Mouse (Mus musculus) hindbrain, embryonic 11.5 days (tissue): ENCODE measurements at regions not wholly inside any gene's neighbourhood (a gene's known extent, or its start where the extent isn't known, plus 50 kb on each side); places are given as distances from the start of the nearest gene placed in this dataset.
"Not testable (repeated sequence)": the region's sequence is repeated elsewhere in the genome, so short reads cannot be mapped to it uniquely, and the experiment has no call there.

Experiments used
- ATAC-seq: fragments of 200-750 bp; cut with Nextera tagmentation; 2 replicates; pipeline ENCODE4 v1.8.0; 2017; ENCODE audit warnings: mild to moderate bottlenecking, moderate TSS enrichment, moderate library complexity; ENCODE audit not compliant: low FRiP score
- DNase-seq: peaks from one replicate; pipeline ENCODE4 v3.0.0-alpha.2; 2015; ENCODE audit warnings: low spot score
- H3K27ac ChIP-seq: fragments of 300-500 bp; sonication (generic); 2 replicates; pipeline ENCODE4 v1.5.1; 2014; ENCODE audit warnings: mild to moderate bottlenecking, low read depth, low read length
- H3K27me3 ChIP-seq: fragments of 300-500 bp; sonication (generic); 2 replicates; pipeline ENCODE4 v1.6.1; 2014; ENCODE audit warnings: mild to moderate bottlenecking, low read length, moderate library complexity, mixed read lengths; ENCODE audit not compliant: control insufficient read depth, insufficient read depth
- H3K36me3 ChIP-seq: fragments of 300-500 bp; sonication (generic); 2 replicates; pipeline ENCODE4 v1.6.1; 2014; ENCODE audit warnings: mild to moderate bottlenecking, low read length, moderate library complexity, mixed read lengths; ENCODE audit not compliant: control insufficient read depth, insufficient read depth
- H3K4me1 ChIP-seq: fragments of 300-500 bp; sonication (generic); replicated peaks from 2 replicates; pipeline ENCODE4 v1.6.1; 2014; ENCODE audit warnings: low read length, mixed read lengths; ENCODE audit not compliant: control insufficient read depth, insufficient read depth
- H3K4me2 ChIP-seq: fragments of 300-500 bp; sonication (generic); replicated peaks from 2 replicates; pipeline ENCODE4 v1.6.1; 2014; ENCODE audit warnings: mild to moderate bottlenecking, low read depth, low read length
- H3K4me3 ChIP-seq: fragments of 300-500 bp; sonication (generic); 2 replicates; pipeline ENCODE4 v1.5.1; 2014; ENCODE audit warnings: low read depth, low read length
- H3K9ac ChIP-seq: fragments of 300-500 bp; sonication (generic); 2 replicates; pipeline ENCODE4 v1.6.1; 2014; ENCODE audit warnings: low read depth, low read length
- H3K9me3 ChIP-seq: fragments of 300-500 bp; sonication (generic); 2 replicates; pipeline ENCODE4 v1.6.1; 2016; ENCODE audit warnings: low read length; ENCODE audit not compliant: control insufficient read depth
- WGBS: fragments of 180-500 bp; shearing (Covaris S2); extraction: QIAGEN DNeasy Blood & Tissue Kit; methylation state at CpG from one replicate; pipeline ENCODE4 v1.1.7; 2014; 5-methylcytosine and 5-hydroxymethylcytosine counted together

DNA sequence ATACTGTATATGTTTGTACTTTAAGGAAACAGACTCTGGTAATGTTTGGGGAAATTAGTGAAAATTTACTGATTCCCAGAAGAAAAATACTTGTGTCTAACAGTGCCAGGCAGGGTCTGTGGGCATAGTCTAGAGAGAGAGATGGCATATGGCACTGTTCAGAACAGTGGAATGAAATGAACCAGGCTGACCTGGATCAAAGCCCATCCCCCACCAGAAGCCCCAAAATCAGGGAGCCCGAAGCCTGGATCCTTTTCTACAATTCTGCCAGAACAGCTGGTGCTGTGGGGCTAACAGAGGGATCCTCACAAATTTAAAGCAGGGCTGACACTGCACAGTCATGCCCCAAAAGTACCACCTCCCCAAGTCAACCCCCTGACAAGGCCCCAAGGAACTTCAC, 131.1 kb upstream of the Ppp2r2d start:
- Histone ChIP-seq H3K36me3 (no peaks in the 10 kb centered on the region), H3K4me3 (no peak overlapping the region), H3K9ac (no peak overlapping the region), H3K4me1 (no peaks in the 10 kb centered on the region), H3K9me3 (no peaks in the 10 kb centered on the region), H3K4me2 (no peak overlapping the region), H3K27me3 (no peaks in the 10 kb centered on the region), H3K27ac (no peak overlapping the region)
- ATAC-seq = no peak
- WGBS = 88% methylated on average over 1 of the region's 1 CpGs
- DNase-seq = no peak

DNA sequence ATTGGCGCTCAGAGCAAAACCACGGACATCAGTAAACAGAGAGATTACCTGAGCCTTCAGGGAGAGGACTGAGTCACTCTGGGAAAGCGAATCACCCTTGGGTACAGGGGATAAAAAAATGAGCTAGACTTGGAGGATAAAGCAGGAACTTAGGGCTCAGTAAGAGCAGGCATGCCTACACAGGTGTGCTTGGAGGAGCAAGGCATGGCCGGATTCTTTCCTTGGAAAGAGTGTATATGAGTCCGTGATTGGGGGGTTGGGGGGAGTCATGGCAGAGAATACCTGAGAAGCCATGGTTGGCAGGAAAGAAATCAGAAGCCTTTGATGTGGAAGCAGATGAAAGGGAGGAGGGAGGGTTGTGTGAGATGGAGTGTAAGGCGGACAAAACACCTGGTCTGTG, 137.5 kb upstream of the Ppp2r2d start:
- Histone ChIP-seq H3K9me3 (no peaks in the 10 kb centered on the region), H3K27ac (no peak overlapping the region), H3K4me1 (no peaks in the 10 kb centered on the region), H3K4me2 (no peak overlapping the region), H3K27me3 (no peaks in the 10 kb centered on the region), H3K36me3 (no peaks in the 10 kb centered on the region), H3K4me3 (no peak overlapping the region), H3K9ac (no peak overlapping the region)
- no peak for ATAC-seq
- DNase-seq = no peak
- WGBS = 80% methylated on average over 6 of the region's 6 CpGs

DNA sequence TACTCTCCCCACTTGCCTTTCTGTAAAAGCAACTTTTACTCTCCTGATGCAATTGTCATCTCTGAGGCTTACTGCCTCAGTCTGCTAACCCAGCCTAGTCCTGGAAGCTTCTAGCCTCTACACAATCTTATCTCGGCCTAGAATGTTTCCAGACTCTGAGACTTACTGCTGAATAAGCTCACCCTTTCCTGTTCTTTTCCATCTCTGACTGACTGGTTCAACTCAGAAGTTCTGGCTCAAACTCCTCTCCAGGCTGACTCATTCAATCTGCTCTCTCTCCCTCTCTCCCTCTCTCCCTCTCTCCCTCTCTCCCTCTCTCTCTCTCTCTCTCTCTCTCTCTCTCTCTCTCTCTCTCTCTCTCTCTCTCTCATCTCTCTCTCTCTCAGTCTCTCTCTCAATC, 146.3 kb upstream of the Ppp2r2d start:
- 82% methylated on average over 1 of the region's 1 CpGs for WGBS

DNA sequence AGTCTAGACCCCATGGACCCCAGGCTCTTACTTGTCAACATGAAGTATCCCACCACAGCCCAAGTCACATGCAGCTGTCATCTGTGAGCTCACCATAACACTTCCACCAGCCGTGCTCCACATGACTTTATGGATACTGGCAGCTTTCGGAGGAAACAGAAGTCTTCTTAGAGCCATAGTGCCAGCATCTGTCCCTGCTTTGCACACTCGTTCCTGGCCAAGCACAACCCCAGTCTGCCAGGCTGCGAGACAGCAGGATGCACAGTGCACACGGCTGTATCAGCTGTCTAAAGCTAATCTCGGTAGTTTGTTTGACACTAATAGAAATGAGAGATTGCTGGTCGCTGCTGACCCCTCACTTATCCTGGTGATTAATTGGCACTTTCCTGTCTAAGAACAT, 163.7 kb upstream of the Ppp2r2d start:
- H3K27me3 ChIP-seq = no peaks in the 10 kb centered on the region
- no peak overlapping the region for H3K27ac ChIP-seq
- no peak overlapping the region for H3K9ac ChIP-seq
- no peaks in the 10 kb centered on the region for H3K36me3 ChIP-seq
- DNase-seq (no peak), ATAC-seq (no peak)
- no peaks in the 10 kb centered on the region for H3K4me1 ChIP-seq
- WGBS = 83% methylated on average over 7 of the region's 7 CpGs
- no peaks in the 10 kb centered on the region for H3K9me3 ChIP-seq
- no peak overlapping the region for H3K4me2 ChIP-seq
- no peak overlapping the region for H3K4me3 ChIP-seq

More for the DNA sequence above, 146.3 kb upstream of the Ppp2r2d start:
- not testable (repeated sequence) for H3K27ac ChIP-seq, DNase-seq, H3K9ac ChIP-seq, ATAC-seq, H3K4me2 ChIP-seq, H3K4me3 ChIP-seq, H3K4me1 ChIP-seq, H3K27me3 ChIP-seq, H3K9me3 ChIP-seq, H3K36me3 ChIP-seq

DNA sequence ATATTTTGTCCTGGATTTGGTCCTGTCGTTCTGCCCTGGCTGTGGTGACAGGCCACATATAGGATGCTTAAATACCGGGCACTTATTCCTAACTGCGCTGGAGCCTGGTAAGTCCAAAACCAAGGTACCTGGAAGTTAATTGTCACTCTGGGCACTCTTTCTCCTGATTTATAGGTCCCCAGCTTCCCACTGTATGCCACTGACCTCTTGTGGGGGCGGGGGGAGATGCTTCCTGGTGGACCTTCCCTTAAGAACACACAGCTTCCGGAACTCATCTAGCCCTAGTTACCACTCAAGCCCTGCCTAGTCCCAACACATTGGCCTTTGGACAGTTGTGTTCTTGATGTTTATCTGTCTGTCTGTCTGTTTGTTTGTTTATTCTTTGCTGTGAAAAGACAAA, 165.3 kb upstream of the Ppp2r2d start:
- no peaks in the 10 kb centered on the region for H3K36me3 ChIP-seq
- DNase-seq = no peak
- H3K4me3 ChIP-seq = no peak overlapping the region
- no peak overlapping the region for H3K9ac ChIP-seq
- WGBS = 93% methylated on average over 5 of the region's 5 CpGs
- H3K27ac ChIP-seq = no peak overlapping the region
- no peak for ATAC-seq
- H3K9me3 ChIP-seq = no peaks in the 10 kb centered on the region
- no peak overlapping the region for H3K4me2 ChIP-seq
- H3K27me3 ChIP-seq = no peaks in the 10 kb centered on the region
- no peaks in the 10 kb centered on the region for H3K4me1 ChIP-seq

DNA sequence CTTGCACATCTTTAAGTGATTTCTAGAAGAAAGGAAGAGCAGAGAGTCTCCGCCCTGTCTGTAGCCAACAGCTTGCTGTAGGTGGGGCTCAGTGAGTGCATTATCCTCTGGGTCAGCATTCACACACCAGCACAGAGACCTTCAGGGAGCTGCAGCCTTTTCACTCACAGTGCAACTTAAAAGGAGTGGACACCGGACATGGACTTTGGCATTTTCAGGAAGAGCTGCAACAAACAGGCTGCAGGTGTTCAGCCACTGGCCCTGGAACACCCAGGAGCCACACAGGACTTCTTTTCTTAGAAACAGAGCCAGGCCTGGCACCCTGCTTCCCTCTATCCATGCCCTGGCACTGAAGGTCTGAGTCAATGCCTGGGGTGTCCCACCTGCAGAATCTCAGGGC, 166.3 kb upstream of the Ppp2r2d start:
- Histone ChIP-seq H3K9me3 (no peaks in the 10 kb centered on the region), H3K9ac (no peak overlapping the region), H3K27ac (no peak overlapping the region), H3K27me3 (no peaks in the 10 kb centered on the region), H3K4me3 (no peak overlapping the region), H3K4me1 (no peaks in the 10 kb centered on the region), H3K4me2 (no peak overlapping the region), H3K36me3 (no peaks in the 10 kb centered on the region)
- DNase-seq (no peak), ATAC-seq (no peak)
- WGBS = 83% methylated on average over 2 of the region's 2 CpGs

DNA sequence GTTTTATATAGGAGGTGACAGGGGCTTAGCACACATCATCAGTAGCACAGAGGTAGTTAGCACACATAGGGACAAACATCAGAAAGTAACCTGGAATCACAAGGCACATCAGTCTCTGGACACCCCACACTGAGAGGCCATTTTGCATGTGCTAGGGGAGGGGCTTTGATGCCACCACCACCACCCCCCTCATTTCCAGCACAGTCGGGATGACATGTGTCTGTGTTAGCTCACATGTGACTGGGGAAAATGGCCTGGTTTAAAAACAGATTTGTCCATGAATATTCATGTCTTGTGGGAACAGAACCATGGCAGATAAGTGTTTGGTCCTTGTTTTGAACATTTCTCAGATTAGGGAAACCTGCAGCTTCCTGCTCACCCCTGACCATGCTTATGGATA, 172.9 kb upstream of the Ppp2r2d start:
- no peak overlapping the region for H3K27ac ChIP-seq
- no peak overlapping the region for H3K9ac ChIP-seq
- H3K9me3 ChIP-seq = no peaks in the 10 kb centered on the region
- no peaks in the 10 kb centered on the region for H3K27me3 ChIP-seq
- 0 out of 2 replicates have a peak, but pooled peaks cover 3% of the 10 kb centered on the region for H3K4me1 ChIP-seq
- no peak for DNase-seq
- WGBS = 42% methylated on average over 1 of the region's 1 CpGs
- no peak for ATAC-seq
- no peaks in the 10 kb centered on the region for H3K36me3 ChIP-seq
- no peak overlapping the region for H3K4me3 ChIP-seq
- H3K4me2 ChIP-seq = no peak overlapping the region

DNA sequence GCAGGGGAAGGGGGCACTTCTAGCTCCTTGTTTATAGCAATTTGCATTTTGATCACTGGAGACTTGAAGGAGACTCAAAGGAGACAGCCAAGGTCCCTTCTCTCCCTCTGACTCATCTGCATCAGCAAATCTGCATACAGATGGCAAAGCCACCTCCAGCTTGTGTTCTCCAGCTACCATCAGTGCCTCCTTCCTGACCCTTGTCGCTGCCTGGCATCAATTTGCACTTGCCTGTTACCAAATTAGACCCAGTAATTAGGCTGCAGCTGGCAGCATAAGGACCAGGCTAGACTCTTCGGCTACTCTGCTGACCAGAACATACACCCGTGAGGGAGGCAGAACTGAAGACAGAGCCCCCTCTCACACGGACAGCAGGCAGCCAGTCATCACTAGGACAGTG, 177.5 kb upstream of the Ppp2r2d start:
- H3K9me3 ChIP-seq = no peaks in the 10 kb centered on the region
- WGBS = 42% methylated on average over 4 of the region's 4 CpGs
- H3K4me3 ChIP-seq = no peak overlapping the region
- no peak overlapping the region for H3K9ac ChIP-seq
- H3K27ac ChIP-seq = no peak overlapping the region
- H3K4me2 ChIP-seq = no peak overlapping the region
- ATAC-seq = no peak
- peak; percentile 10 for DNase-seq
- no peaks in the 10 kb centered on the region for H3K27me3 ChIP-seq
- 0 out of 2 replicates have a peak, but pooled peaks cover 3% of the 10 kb centered on the region for H3K4me1 ChIP-seq
- H3K36me3 ChIP-seq = no peaks in the 10 kb centered on the region

DNA sequence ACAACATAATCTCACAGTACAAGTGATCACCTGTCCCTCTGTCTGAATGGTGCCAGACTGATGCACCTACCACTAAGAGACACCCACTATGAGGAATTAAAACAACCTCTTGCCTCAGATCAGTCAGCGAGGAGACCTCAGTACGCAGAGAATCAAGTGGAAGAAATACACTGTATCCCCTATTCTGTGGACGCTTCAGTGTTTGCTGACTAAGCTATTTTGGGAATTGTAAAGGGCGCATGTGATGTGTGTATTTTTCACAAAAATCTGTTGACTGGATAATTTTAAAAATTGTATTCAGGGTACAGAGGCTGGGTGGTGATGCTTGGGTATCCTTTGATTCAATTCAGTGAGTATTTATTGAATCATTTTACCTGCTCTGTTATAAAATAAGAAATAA, 185.8 kb upstream of the Ppp2r2d start:
- Histone ChIP-seq H3K9ac (no peak overlapping the region), H3K27ac (no peak overlapping the region), H3K9me3 (no peaks in the 10 kb centered on the region), H3K36me3 (no peaks in the 10 kb centered on the region), H3K4me1 (no peaks in the 10 kb centered on the region), H3K27me3 (no peaks in the 10 kb centered on the region), H3K4me2 (no peak overlapping the region), H3K4me3 (no peak overlapping the region)
- DNase-seq = no peak
- WGBS = 84% methylated on average over 4 of the region's 4 CpGs
- no peak for ATAC-seq
